Mouse (Mus musculus) stomach, postnatal 0 days (tissue): ENCODE results near the gene Dixdc1.

ENCODE experiments used
- CTCF ChIP-seq: IDR thresholded peaks from 2 replicates; pipeline ENCODE4 v1.5.1; 2016; ENCODE audit warnings: antibody characterized with exemption, low read depth, mild to moderate bottlenecking, moderate library complexity
- EP300 ChIP-seq: optimal IDR thresholded peaks from 2 replicates; pipeline ENCODE3; 2016; ENCODE audit warnings: antibody characterized with exemption

DNA sequence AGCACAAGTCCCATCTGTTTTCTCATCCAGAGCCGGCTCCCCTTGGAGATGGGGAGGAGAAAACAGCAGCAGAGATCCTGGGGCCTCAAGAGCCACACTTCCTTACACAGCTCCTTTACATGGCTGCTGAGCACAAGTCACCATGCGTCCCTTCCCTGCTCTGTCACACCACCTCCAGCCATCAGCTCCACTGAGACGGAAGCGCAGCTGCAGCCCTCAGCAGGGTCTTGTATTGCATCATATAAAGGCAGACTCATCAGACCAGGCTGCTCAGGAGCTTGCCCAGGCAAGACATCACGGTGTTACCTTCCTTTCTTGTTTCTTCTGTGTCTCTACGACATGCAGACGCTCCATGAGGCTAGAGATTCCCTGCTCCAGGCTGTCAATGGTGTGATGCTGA lies 57.6 kb downstream of the Dixdc1 start:
- TF ChIP-seq CTCF = no peak
- TF ChIP-seq EP300 = no peak
